Mouse (Mus musculus) frontal cortex, postnatal 25 days (tissue): ENCODE results near the gene Gm10974.

Experiments used
- DNase-seq, 2 experiments: peaks; one replicate each; pipeline ENCODE4 v3.0.0; 2022; ENCODE audit warnings: low spot score in 2 of 2

The Gm10974 gene

DNA sequence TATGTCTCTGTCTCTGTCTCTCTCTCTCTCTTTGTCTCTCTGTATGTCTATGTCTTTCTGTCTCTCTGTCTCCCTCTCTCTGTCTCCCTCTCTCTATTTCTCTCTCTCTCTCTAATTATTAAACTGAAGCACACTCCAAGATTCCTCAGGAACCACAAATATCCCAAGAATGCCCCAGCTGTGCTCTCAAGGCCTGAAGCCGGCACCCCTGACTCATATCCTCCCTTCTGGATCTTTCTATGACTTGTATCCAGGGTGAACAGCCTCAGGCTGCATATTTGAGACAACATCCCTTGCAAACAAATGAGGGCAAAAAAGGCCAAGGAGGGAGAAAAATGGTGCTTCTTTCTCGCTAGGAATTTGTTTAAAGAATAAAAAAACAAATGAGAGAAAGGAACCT, at the start of gene Gm10974:
TSS of gene Gm10974 (plus strand) at position 2 of the 400 bp plus-strand sequence.
- no peak for DNase-seq

GRCm38 (mm10) chr7:66318147-66318546, 47.6 kb upstream of the Gm10974 start:
- DNase-seq = no peak

- no peak for DNase-seq
These were observed 44.7 kb upstream of the Gm10974 start for GRCm38 (mm10) chr7:66320996-66321395.

DNA sequence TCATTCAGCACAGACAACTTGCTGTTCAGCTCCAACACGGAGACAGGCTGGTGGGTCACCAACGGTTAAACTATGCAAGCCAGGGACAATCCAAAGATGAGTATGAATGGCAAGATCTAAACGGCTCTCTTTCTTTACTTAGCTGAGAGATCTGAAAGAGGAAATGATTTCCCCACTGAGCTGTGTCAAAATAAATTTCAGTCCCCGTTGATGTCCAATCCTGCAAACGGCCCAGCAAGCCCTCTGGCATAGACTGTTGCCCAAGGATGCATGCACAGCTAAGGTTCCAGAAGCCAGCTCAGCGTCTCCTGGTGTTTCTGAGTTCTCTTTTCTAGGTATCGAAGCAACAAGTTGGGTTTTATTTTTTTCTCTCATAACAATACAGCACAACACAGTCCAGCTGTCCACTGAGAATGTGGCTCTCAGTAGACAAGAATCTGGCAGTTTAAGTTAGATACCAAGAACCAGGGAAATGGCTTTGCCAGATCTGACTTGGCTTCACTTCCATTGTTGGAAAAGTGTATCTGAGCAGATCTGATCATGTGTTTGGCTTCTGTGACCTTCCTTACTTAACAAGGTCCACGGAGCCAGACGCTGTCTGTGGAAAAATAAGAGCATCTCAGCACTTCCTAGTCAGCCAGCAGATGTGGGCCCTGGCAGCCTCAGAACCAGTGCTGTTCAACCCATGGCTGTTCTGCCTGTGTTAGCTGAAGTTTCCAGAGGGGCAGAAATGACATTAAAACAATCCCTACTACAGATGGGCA, 42.3 kb upstream of the Gm10974 start:
- DNase-seq = no peak

DNA sequence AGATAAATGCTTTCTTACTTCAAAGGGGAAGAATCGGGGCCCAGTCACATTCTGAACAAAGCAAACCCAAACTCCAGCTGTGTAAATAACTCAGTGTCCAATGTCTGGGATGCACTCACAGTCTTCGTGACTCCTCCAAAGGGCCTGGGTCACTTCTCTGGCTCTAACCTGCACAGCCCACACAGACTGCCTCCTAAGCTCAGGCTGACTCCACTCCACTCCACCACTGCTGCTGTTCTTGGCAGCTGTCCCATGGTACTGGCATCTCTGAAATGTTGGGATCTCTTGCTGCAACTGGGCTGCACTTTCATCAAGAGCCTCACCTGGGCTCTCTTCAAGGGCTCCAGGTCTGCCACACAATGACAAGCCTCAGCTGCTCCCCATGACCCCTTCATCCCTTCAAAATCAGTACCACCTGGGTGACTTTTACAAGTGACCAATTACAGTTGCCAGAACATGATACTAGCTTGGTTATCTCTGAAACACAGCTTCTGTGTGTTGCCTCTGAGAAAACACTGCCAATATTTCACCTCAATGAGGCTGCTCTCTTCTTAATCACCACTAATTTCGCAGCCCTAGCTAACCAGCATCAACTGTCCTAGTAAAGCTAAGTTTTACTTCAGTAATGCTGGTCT, 40.2 kb upstream of the Gm10974 start:
- DNase-seq = no peak

GRCm38 (mm10) chr7:66327516-66327915, 38.2 kb upstream of the Gm10974 start:
- no peak for DNase-seq

GRCm38 (mm10) chr7:66330610-66331009, 35.1 kb upstream of the Gm10974 start:
- DNase-seq = no peak

GRCm38 (mm10) chr7:66332340-66332739, 33.4 kb upstream of the Gm10974 start:
- DNase-seq = no peak

GRCm38 (mm10) chr7:66333906-66334500, 31.7 kb upstream of the Gm10974 start:
- DNase-seq = no peak

- DNase-seq = no peak
These were observed 28.8 kb upstream of the Gm10974 start for GRCm38 (mm10) chr7:66336955-66337354.

GRCm38 (mm10) chr7:66339625-66340024, 26.1 kb upstream of the Gm10974 start:
- DNase-seq = no peak

DNA sequence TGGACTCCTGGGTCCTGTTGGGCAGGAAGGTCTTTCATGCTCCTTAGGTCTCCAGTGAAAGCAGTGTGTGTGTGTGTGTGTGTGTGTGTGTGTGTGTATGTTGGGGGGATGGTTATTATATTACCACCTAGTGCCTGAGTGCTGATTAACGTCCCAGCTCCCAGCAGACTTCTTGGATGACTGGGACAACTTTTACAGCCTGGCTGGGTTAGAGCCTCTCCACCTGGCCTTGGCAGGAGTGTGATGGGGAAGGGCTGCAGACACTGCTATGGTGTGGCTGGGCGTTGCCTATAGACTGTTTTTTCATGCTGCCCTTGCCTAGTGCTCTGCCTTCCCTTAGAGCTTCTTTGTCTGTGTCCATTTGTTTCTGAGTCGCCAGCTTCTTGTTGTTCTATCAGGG, 25.7 kb upstream of the Gm10974 start:
- DNase-seq = no peak

DNA sequence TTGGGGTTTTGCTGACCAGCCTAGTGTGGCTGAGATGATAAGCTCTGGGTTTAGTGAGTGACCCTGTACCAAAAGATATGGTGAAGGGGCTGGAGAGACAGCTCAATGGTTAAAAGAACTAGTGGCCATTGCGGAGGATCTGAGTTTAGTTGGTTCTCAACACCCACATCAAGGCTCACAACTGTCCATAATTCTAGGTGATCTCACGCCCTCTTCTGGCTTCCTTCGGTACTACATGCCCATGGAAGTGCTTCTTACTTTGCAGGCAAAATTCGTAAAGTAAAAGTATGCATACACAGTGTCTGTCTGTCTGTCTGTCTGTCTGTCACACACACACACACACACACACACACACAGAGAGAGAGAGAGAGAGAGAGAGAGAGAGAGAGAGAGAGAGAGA, 23.4 kb upstream of the Gm10974 start:
- DNase-seq = peak; percentile 17 to 18

DNA sequence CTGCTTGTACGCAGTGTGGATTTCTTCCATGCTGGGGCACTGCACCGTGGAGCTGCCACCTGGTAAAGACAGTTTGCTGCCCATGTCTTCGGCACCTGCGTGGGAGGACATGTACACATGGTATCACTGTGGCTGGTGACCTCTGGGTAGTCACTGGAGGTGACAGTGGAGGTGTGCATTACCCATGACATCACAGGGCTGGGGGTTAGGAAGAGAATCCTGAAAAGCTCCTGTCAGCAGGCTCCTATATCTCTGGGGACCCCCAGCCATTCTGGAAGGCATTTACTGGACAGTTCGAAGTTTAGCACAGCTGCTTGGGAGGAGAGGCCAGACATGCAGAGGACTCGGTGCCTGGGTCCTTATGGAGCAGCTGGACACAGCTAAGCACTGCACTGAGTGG, 22.9 kb upstream of the Gm10974 start:
- no peak for DNase-seq

GRCm38 (mm10) chr7:66343307-66343706, 22.4 kb upstream of the Gm10974 start:
- DNase-seq = no peak

DNA sequence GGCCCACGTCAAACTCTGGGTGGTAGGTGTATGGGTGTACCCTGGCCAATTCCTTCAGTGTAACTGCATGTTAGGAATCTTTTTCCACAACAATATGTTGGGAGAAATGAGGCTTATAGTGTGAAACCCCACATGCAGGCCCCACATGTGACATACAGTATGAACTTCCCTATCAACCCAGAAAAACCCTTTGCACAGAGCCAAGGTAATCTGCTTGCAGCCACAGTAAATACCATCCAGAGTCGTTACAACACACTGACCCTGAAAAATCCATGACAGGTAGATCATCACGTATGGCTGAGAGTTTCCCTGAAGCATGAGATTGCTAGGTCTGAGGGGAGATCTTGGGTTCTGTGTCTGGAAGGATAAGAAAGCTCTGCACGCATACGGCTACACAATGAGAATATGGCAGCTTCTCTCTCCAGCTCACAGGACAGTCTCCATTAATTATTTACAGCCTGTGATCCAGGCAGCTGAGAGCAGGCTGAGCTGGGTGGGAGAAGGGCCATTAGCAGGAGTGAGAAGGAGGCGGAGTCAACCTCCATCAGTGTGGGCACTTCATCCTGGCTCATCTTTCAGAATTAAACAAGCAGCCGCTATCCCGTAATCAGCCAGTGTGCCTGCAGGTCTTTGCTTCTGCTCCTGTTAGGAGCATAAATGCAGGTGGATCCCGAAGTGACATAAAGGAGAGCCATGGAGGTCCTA, 18.6 kb upstream of the Gm10974 start:
- no peak for DNase-seq

DNA sequence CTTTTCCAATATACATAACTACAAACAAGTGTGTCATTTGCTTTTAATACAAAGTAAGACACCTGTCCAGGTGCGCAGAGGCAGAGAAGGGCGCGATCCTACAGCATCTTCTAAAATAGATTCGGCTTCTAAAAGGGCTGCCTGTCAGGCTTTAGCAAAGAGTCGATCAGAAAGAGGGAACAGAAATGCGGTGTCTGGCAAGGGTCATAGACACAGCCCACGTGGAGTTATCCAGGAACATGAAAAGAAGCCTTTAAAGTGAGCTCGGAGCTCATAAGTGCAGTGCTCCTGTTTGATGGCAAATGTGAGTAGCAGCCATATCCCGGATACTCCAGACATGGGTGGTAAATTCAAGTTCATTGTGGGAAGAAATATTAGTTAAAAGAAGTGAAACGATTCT, 17.1 kb upstream of the Gm10974 start:
- DNase-seq = no peak

DNA sequence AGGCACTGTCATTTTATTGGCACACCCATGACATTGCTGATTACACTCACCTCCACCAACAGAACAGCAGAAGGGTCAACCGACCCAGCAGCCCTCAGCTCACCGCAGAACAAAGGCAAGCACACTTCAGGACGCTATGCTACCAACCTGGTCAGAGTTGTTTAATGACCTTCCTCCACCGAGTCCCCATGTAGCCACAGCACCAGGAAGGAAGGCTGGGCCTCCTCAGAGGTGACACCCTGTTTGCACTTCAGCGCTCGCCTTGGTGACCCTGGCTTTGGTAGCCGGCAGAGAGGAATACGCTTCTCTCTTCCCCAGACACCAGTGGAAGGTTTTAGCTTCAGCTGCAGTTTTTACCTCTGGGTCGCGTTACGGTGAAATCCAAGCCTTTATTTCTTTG, 16.0 kb upstream of the Gm10974 start:
- DNase-seq = no peak

DNA sequence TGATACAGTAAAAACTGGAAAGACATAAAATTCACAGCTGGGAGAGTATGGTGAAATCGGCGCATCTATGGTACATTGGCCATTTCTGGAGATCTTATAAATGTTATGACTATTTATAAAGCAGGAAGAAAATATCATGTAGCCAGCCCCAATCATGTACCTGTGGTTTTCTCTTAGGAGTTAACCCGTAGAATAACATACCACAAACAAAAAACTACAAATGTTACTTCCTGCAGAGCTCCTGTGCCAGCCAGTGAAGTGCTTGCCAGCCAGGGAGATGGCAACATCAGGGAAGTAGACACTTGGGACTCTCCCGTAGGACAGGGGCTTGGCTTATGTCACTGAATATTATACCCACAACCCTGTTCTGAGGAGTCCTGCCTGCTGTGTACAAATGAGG, 14.6 kb upstream of the Gm10974 start:
- no peak for DNase-seq

GRCm38 (mm10) chr7:66354911-66355310, 10.8 kb upstream of the Gm10974 start:
- DNase-seq = no peak

- DNase-seq = no peak
These were observed 9.7 kb upstream of the Gm10974 start for GRCm38 (mm10) chr7:66355791-66356522.

GRCm38 (mm10) chr7:66358461-66358860, 7.2 kb upstream of the Gm10974 start:
- DNase-seq = no peak
